In the genomic region with DNA sequence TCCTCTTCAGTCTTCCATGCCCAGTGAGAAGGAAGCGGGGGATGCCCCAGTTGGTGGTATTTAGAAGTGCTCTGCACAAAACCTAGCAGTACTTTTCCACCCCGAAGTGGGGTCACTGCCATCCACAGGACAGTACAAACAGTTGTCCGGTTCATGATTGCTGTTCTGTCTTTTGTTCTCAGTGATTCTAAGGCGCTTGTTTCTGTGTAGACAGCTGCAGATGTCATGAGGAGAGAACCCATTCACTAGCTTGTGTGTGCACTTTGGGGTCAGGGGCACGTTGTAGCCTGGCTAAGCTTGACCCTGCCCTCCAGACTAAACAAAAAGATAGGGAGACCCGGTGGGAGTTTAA, we compare ENCODE assay signal across 10 mouse cellular contexts. TPM values are rescaled to one million over a fixed set of nuclear protein-coding genes. Genes with fewer than 3 reads are reported as not detected.
A peak's percentile ranks its signal among the peaks of the same experiment; 100 is the strongest.
DNase-seq lines count a peak whose midpoint lies in the region; ATAC-seq and TF ChIP-seq lines count a peak whose summit lies in the region.
"Had no signal": no experiment of that assay in that cellular context is flagged by ENCODE, and none has a peak within 500 bp of the region (broad histone marks: within the 10 kb centered on the region; RNA-seq: fewer than 3 reads in every experiment).

No protein-coding gene starts in this region.

- no peaks in the 10 kb centered on the region for H3K36me3 ChIP-seq in heart, embryonic 10.5 days
- H3K36me3 ChIP-seq in heart, embryonic 12.5 days: no peaks in the 10 kb centered on the region
- no peaks in the 10 kb centered on the region for H3K36me3 ChIP-seq in testis, adult 2 months (ENCODE audit: control insufficient read depth, insufficient read depth, low read length)
- H3K36me3 ChIP-seq: liver, embryonic 12.5 days had no signal

- no peak overlapping the region for H3K4me3 ChIP-seq in heart, embryonic 10.5 days
- H3K4me3 ChIP-seq in heart, embryonic 12.5 days: no peak overlapping the region
- H3K4me3 ChIP-seq in left cerebral cortex, adult 2 months: peak overlapping the region; percentile 17
- peak overlapping the region; percentile 41 for H3K4me3 ChIP-seq in testis, adult 2 months (ENCODE audit: control insufficient read depth, low read depth, low read length)
- H3K4me3 ChIP-seq: liver, embryonic 12.5 days had no signal

- no peaks in the 10 kb centered on the region for H3K9me3 ChIP-seq in heart, embryonic 10.5 days
- no peaks in the 10 kb centered on the region for H3K9me3 ChIP-seq in heart, embryonic 12.5 days (replicated peaks)
- H3K9me3 ChIP-seq: liver, embryonic 12.5 days had no signal

- peak overlapping the region; percentile 68 for H3K27ac ChIP-seq in heart, embryonic 10.5 days
- H3K27ac ChIP-seq in heart, embryonic 12.5 days (ENCODE audit: poor library complexity, severe bottlenecking): no peak overlapping the region
- peak overlapping the region; percentile 51; the same call in 1 of the 2 replicates for H3K27ac ChIP-seq in left cerebral cortex, adult 2 months
- no peak overlapping the region for H3K27ac ChIP-seq in testis, adult 2 months (ENCODE audit: control insufficient read depth, insufficient read depth, low read depth, low read length)
- H3K27ac ChIP-seq: liver, embryonic 12.5 days had no signal

- peaks cover 37% of the 10 kb centered on the region for H3K4me1 ChIP-seq in heart, embryonic 10.5 days
- peaks cover 34% of the 10 kb centered on the region for H3K4me1 ChIP-seq in heart, embryonic 12.5 days (replicated peaks)
- H3K4me1 ChIP-seq in testis, adult 2 months (ENCODE audit: control insufficient read depth, insufficient read depth, low read length): peaks cover 2% of the 10 kb centered on the region; the same call in 1 of the 2 replicates

- H3K9ac ChIP-seq in heart, embryonic 12.5 days: no peak overlapping the region
- H3K9ac ChIP-seq: liver, embryonic 12.5 days had no signal

- WGBS in heart, embryonic 10.5 days: 48% methylated on average over 6 of the region's 6 CpGs
- 51% methylated on average over 6 of the region's 6 CpGs for WGBS in heart, embryonic 12.5 days

- no peak for DNase-seq in heart, embryonic 10.5 days (ENCODE audit: low spot score)
- no peak for DNase-seq in left cerebral cortex, adult 2 months (ENCODE audit: extremely low spot score in 1 of 2, low spot score in 2 of 2)
- no peak for DNase-seq in left cerebral cortex, postnatal 25 days (ENCODE audit: low spot score in 2 of 2)
- DNase-seq in testis, postnatal 14 days (ENCODE audit: low spot score): no peak
- DNase-seq in spleen, adult 18-20 months: no peak
- DNase-seq in gastrocnemius, postnatal 4 days (ENCODE audit: low spot score in 2 of 2): no peak
- DNase-seq: cerebellum, postnatal 10 days had no signal

- no peak for ATAC-seq in heart, embryonic 12.5 days (ENCODE audit: insufficient number of reproducible peaks, low FRiP score)
- ATAC-seq: liver, embryonic 12.5 days had no signal

- no peak overlapping the region for H3K4me2 ChIP-seq in heart, embryonic 12.5 days
- H3K4me2 ChIP-seq: liver, embryonic 12.5 days had no signal

- intact Hi-C loops in left cerebral cortex, adult 2 months (cut with DNase I): no loop called here
- intact Hi-C loops in left cerebral cortex, postnatal 25 days (cut with DNase I): no loop called here

- TF ChIP-seq POLR2A in testis, adult 2 months (IDR thresholded peaks at IDR 0.05; ENCODE audit: control insufficient read depth, low read depth, low read length): no peak

- TF ChIP-seq CTCF in left cerebral cortex, adult 2 months (IDR thresholded peaks at IDR 0.05): no peak
- no peak for TF ChIP-seq CTCF in testis, adult 2 months (IDR thresholded peaks at IDR 0.05; ENCODE audit: control insufficient read depth, insufficient read depth, insufficient replicate concordance, low read depth, low read length)

- no peaks in the 10 kb centered on the region for H3K27me3 ChIP-seq in heart, embryonic 10.5 days (ENCODE audit: insufficient read depth, poor library complexity, severe bottlenecking)
- no peaks in the 10 kb centered on the region for H3K27me3 ChIP-seq in heart, embryonic 12.5 days (replicated peaks)
- no peaks in the 10 kb centered on the region for H3K27me3 ChIP-seq in testis, adult 2 months (ENCODE audit: control insufficient read depth, insufficient read depth, low read length)
- H3K27me3 ChIP-seq: liver, embryonic 12.5 days had no signal

RNA-seq across cellular contexts. Expression of a gene that starts 52.3 kb away (rescaled TPM):
- polyA plus RNA-seq in heart, embryonic 10.5 days (2016; fragmentation: Nextera tagmentation; extraction: Ambion mirVana): 1.5 and 6.7 TPM in 2 replicates
- 13.7 and 14.2 TPM in 2 replicates for polyA plus RNA-seq in heart, embryonic 12.5 days (2016; fragmentation: Nextera tagmentation; extraction: Ambion mirVana)
- total RNA-seq in left cerebral cortex, adult 2 months (2021): 1 to 10 TPM; 2.0 to 2.9 TPM
- total RNA-seq in left cerebral cortex, postnatal 25 days (2021): 1 to 10 TPM; 1.9 to 2.0 TPM
- 5.7 and 5.9 TPM in 2 replicates for polyA plus RNA-seq in testis, adult 2 months (2012; rRNA removed)
- 1 to 10 TPM; 1.3 TPM for total RNA-seq in gastrocnemius, postnatal 4 days (2021)

Comparison
In these comparisons a context has a peak if more than half of its experiments do, and no peak if none do; other contexts are left out.
1. H3K27ac ChIP-seq: peak in heart, embryonic 10.5 days (single experiment) and left cerebral cortex, adult 2 months (single experiment); none in heart, embryonic 12.5 days (single experiment) and testis, adult 2 months (single experiment).
2. H3K4me3 ChIP-seq: peak in left cerebral cortex, adult 2 months (single experiment) and testis, adult 2 months (single experiment); none in heart, embryonic 10.5 days (single experiment) and heart, embryonic 12.5 days (single experiment).